Mouse (Mus musculus) brown adipose tissue, adult 24 weeks (tissue): ENCODE measurements around the gene Nup210l. TPM values are rescaled to one million over a fixed set of nuclear protein-coding genes. Genes with fewer than 3 reads are reported as not detected.
"Not testable (repeated sequence)": the region's sequence is repeated elsewhere in the genome, so short reads cannot be mapped to it uniquely, and the experiment has no call there.

Experiments
- H3K27ac ChIP-seq: fragments of 200-500 bp; replicated peaks from 2 replicates; pipeline ENCODE4 v1.5.1; 2012; ENCODE audit warnings: low read depth, mild to moderate bottlenecking, low read length
- H3K4me1 ChIP-seq: fragments of 200-500 bp; 2 replicates; pipeline ENCODE4 v1.6.1; 2012; ENCODE audit warnings: low read length, mixed read lengths; ENCODE audit not compliant: control insufficient read depth, insufficient read depth, insufficient read length
- H3K4me3 ChIP-seq: fragments of 200-500 bp; 2 replicates; pipeline ENCODE4 v1.5.1; 2012; ENCODE audit warnings: low read depth, mild to moderate bottlenecking, low read length, moderate library complexity; ENCODE audit not compliant: insufficient read depth
- polyA plus RNA-seq: library from polyadenylated mRNA; stranded (reverse); fragments of >200 nt; gene quantifications from 2 replicates; pipeline ENCODE4 v1.2.4, GENCODE M21; 2012; ENCODE audit not compliant: missing spikeins, insufficient read depth, insufficient read length

Nup210l gene
- polyA plus RNA-seq, 1 experiment, result 0.20 TPM

- H3K4me1 ChIP-seq, result peaks cover 4% of the 10 kb centered on the region; the same call in 1 of the 2 replicates
- no peak overlapping the region for H3K27ac ChIP-seq
- H3K4me3 ChIP-seq, result no peak overlapping the region
Measured at GRCm38 (mm10) chr3:90245406-90245805, 141.5 kb downstream of the Nup210l start.

- Histone ChIP-seq H3K4me1 (peaks cover 4% of the 10 kb centered on the region; the same call in 1 of the 2 replicates), H3K4me3 (peak overlapping the region; percentile 62)
Measured at GRCm38 (mm10) chr3:90247630-90247959, 143.7 kb downstream of the Nup210l start.

GRCm38 (mm10) chr3:90247960-90248745 lies 144.2 kb downstream of the Nup210l start, which contains the start of gene Slc39a1:
TSS of gene Slc39a1 (plus strand) at chr3:90248172.
- no peaks in the 10 kb centered on the region for H3K4me1 ChIP-seq
- peak within 1 kb of the TSS; percentile 78 for H3K4me3 ChIP-seq
- peak within 1 kb of the TSS; percentile 97 for H3K27ac ChIP-seq

More at GRCm38 (mm10) chr3:90247630-90247959, 143.7 kb downstream of the Nup210l start:
- peak overlapping the region; percentile 97 for H3K27ac ChIP-seq

GRCm38 (mm10) chr3:90248746-90249100 lies 144.8 kb downstream of the Nup210l start:
- no peaks in the 10 kb centered on the region for H3K4me1 ChIP-seq
- H3K4me3 ChIP-seq, result peak overlapping the region; percentile 78
- H3K27ac ChIP-seq, result peak overlapping the region; percentile 97

- Histone ChIP-seq H3K4me3 (no peak overlapping the region), H3K4me1 (peaks cover 3% of the 10 kb centered on the region), H3K27ac (no peak overlapping the region)
Measured at GRCm38 (mm10) chr3:90250791-90251190, 146.9 kb downstream of the Nup210l start.

- H3K4me3 ChIP-seq, H3K27ac ChIP-seq, H3K4me1 ChIP-seq: not testable (repeated sequence)
Measured at GRCm38 (mm10) chr3:90251731-90252226, 147.8 kb downstream of the Nup210l start.

- not testable (repeated sequence) for H3K4me3 ChIP-seq, H3K27ac ChIP-seq, H3K4me1 ChIP-seq
Measured at GRCm38 (mm10) chr3:90252659-90253058, 148.7 kb downstream of the Nup210l start.

GRCm38 (mm10) chr3:90253174-90253573 lies 149.2 kb downstream of the Nup210l start:
- not testable (repeated sequence) for H3K4me1 ChIP-seq, H3K27ac ChIP-seq, H3K4me3 ChIP-seq

- Histone ChIP-seq H3K4me3 (peak within 1 kb of the TSS; percentile 94), H3K27ac (peak within 1 kb of the TSS; percentile 91)
Measured at GRCm38 (mm10) chr3:90253653-90254418, 149.9 kb downstream of the Nup210l start, which contains the start of gene Crtc2. TSS of gene Crtc2 (plus strand) at chr3:90254163.

GRCm38 (mm10) chr3:90254419-90255193 lies 150.7 kb downstream of the Nup210l start:
- Histone ChIP-seq H3K27ac (peak overlapping the region; percentile 91), H3K4me3 (peak overlapping the region; percentile 94), H3K4me1 (peaks cover 3% of the 10 kb centered on the region)

More at GRCm38 (mm10) chr3:90253653-90254418, 149.9 kb downstream of the Nup210l start, which contains the start of gene Crtc2:
- H3K4me1 ChIP-seq, result peaks cover 3% of the 10 kb centered on the region

- Histone ChIP-seq H3K4me1 (peaks cover 3% of the 10 kb centered on the region), H3K4me3 (peak overlapping the region; percentile 94), H3K27ac (peak overlapping the region; percentile 91)
Measured at GRCm38 (mm10) chr3:90255194-90255565, 151.2 kb downstream of the Nup210l start.

- no peak overlapping the region for H3K4me3 ChIP-seq
- H3K4me1 ChIP-seq, result peaks cover 3% of the 10 kb centered on the region
- H3K27ac ChIP-seq, result no peak overlapping the region
Measured at GRCm38 (mm10) chr3:90255784-90256353, 151.9 kb downstream of the Nup210l start.

- Histone ChIP-seq H3K4me1 (peaks cover 3% of the 10 kb centered on the region), H3K27ac (no peak overlapping the region), H3K4me3 (no peak overlapping the region)
Measured at GRCm38 (mm10) chr3:90256731-90257530, 153.0 kb downstream of the Nup210l start.

GRCm38 (mm10) chr3:90258521-90258920 lies 154.6 kb downstream of the Nup210l start:
- Histone ChIP-seq H3K27ac (no peak overlapping the region), H3K4me1 (peaks cover 3% of the 10 kb centered on the region), H3K4me3 (no peak overlapping the region)
